Mouse (Mus musculus) spleen, adult 2 months (tissue): ENCODE results near the gene Slc25a20.

Source experiments
- CTCF ChIP-seq: fragments of 200-500 bp; IDR thresholded peaks from 2 replicates; pipeline ENCODE4 v1.5.1; 2011; ENCODE audit warnings: mild to moderate bottlenecking, inconsistent platforms; ENCODE audit not compliant: insufficient read depth, insufficient read length, insufficient replicate concordance; ENCODE audit errors: extremely low read depth
- POLR2A ChIP-seq: fragments of 200-500 bp; IDR thresholded peaks from 2 replicates; pipeline ENCODE4 v1.6.1; 2011; ENCODE audit warnings: low read depth, low read length, inconsistent platforms

DNA sequence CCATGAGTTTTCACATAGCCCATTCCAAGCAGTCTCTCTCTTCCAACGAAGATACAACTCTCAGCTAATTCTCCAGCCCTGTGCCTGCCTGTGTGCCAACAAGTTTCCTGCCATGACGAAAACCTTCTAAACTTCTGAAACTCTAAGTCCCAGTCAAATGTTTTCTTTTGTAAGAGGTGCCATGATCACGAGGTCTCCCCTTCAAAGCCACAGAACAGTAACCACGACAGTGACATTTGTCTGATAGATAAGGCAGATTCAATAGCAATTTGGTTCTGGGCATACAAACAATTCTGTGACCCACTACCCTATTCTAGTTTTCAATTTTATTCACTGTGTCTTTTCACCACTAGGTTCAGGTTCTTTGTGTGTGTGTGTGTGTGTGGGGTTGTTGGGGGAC, 33.7 kb upstream of the Slc25a20 start:
- TF ChIP-seq CTCF, result no peak
- no peak for TF ChIP-seq POLR2A
